Mouse (Mus musculus) forebrain, embryonic 14.5 days (tissue): ENCODE measurements around the gene Dnah8. TPM values are rescaled to one million over a fixed set of nuclear protein-coding genes. Genes with fewer than 3 reads are reported as not detected.
A peak's percentile ranks its signal among the peaks of the same experiment; 100 is the strongest.
"Not testable (repeated sequence)": the region's sequence is repeated elsewhere in the genome, so short reads cannot be mapped to it uniquely, and the experiment has no call there.

Experiments used
- ATAC-seq: fragments of 200-750 bp; cut with Nextera tagmentation; 2 replicates; pipeline ENCODE4 v1.8.0; 2017; ENCODE audit warnings: mild to moderate bottlenecking, moderate library complexity
- DNase-seq: peaks from one replicate; pipeline ENCODE4 v3.0.0-alpha.2; 2015; ENCODE audit warnings: low spot score
- H3K27ac ChIP-seq: fragments of 300-500 bp; sonication (generic); 2 replicates; pipeline ENCODE4 v1.5.1; 2014; ENCODE audit warnings: low read depth, mild to moderate bottlenecking, control low read depth, low read length, moderate library complexity
- H3K27me3 ChIP-seq: fragments of 300-500 bp; sonication (generic); replicated peaks from 2 replicates; pipeline ENCODE4 v1.6.1; 2014; ENCODE audit warnings: low read length, control low read depth, mixed read lengths; ENCODE audit not compliant: control insufficient read depth, insufficient read depth
- H3K36me3 ChIP-seq: fragments of 300-500 bp; sonication (generic); 2 replicates; pipeline ENCODE4 v1.6.1; 2014; ENCODE audit warnings: low read length, control low read depth; ENCODE audit not compliant: control insufficient read depth, insufficient read depth
- H3K4me1 ChIP-seq: fragments of 300-500 bp; sonication (generic); 2 replicates; pipeline ENCODE4 v1.6.1; 2014; ENCODE audit warnings: antibody characterized with exemption, low read length, control low read depth; ENCODE audit not compliant: control insufficient read depth, insufficient read depth
- H3K4me2 ChIP-seq: fragments of 300-500 bp; sonication (generic); 2 replicates; pipeline ENCODE4 v1.6.1; 2014; ENCODE audit warnings: mild to moderate bottlenecking, control low read depth, low read length
- H3K4me3 ChIP-seq: fragments of 300-500 bp; sonication (generic); 2 replicates; pipeline ENCODE4 v1.5.1; 2014; ENCODE audit warnings: low read depth, low read length, control low read depth
- H3K9ac ChIP-seq: fragments of 300-500 bp; sonication (generic); 2 replicates; pipeline ENCODE4 v1.6.1; 2014; ENCODE audit warnings: mild to moderate bottlenecking, low read length, control low read depth, moderate library complexity
- H3K9me3 ChIP-seq: fragments of 300-500 bp; sonication (generic); replicated peaks from 2 replicates; pipeline ENCODE4 v1.6.1; 2016; ENCODE audit warnings: low read length, control low read depth, mixed read lengths; ENCODE audit not compliant: control insufficient read depth
- WGBS: fragments of 180-500 bp; shearing (Covaris S2); extraction: QIAGEN DNeasy Blood & Tissue Kit; methylation state at CpG from one replicate; pipeline ENCODE4 v1.1.7; 2014; 5-methylcytosine and 5-hydroxymethylcytosine counted together
- polyA plus RNA-seq: library from polyadenylated mRNA; unstranded; fragments of >200 nt; fragmentation: Nextera tagmentation; extraction: Ambion mirVana; gene quantifications from 2 replicates; pipeline ENCODE4 v1.2.1, GENCODE M21; 2014

Gene Dnah8
- polyA plus RNA-seq, 1 experiment from 2014 or later = 1.9 TPM

- DNase-seq (peak; percentile 98), ATAC-seq (peak; percentile 100)
- H3K4me3 ChIP-seq = peak overlapping the region; percentile 65
- H3K4me1 ChIP-seq = peaks cover 20% of the 10 kb centered on the region
- peak overlapping the region; percentile 70 for H3K4me2 ChIP-seq
- no peaks in the 10 kb centered on the region for H3K36me3 ChIP-seq
- peak overlapping the region; percentile 79 for H3K9ac ChIP-seq
- peak overlapping the region; percentile 52; the same call in 1 of the 2 replicates for H3K27ac ChIP-seq
- WGBS = under 1% methylated on average over 33 of the region's 34 CpGs
- H3K9me3 ChIP-seq = no peaks in the 10 kb centered on the region
- H3K27me3 ChIP-seq = no peaks in the 10 kb centered on the region
Observed at GRCm38 (mm10) chr17:30612075-30612859, 11.9 kb upstream of the Dnah8 start.

- no peaks in the 10 kb centered on the region for H3K9me3 ChIP-seq
- no peaks in the 10 kb centered on the region for H3K36me3 ChIP-seq
- peaks cover 9% of the 10 kb centered on the region for H3K4me1 ChIP-seq
- no peak overlapping the region for H3K4me3 ChIP-seq
- H3K4me2 ChIP-seq = no peak overlapping the region
- H3K9ac ChIP-seq = no peak overlapping the region
- ATAC-seq = no peak
- H3K27me3 ChIP-seq = no peaks in the 10 kb centered on the region
- DNase-seq = no peak
- H3K27ac ChIP-seq = no peak overlapping the region
Observed at GRCm38 (mm10) chr17:30613350-30613749, 10.8 kb upstream of the Dnah8 start.

GRCm38 (mm10) chr17:30616203-30616602 lies 8.0 kb upstream of the Dnah8 start:
- Histone ChIP-seq H3K36me3 (no peaks in the 10 kb centered on the region), H3K4me1 (peaks cover 8% of the 10 kb centered on the region), H3K9ac (no peak overlapping the region), H3K4me2 (no peak overlapping the region), H3K27ac (no peak overlapping the region), H3K4me3 (no peak overlapping the region), H3K27me3 (no peaks in the 10 kb centered on the region), H3K9me3 (no peaks in the 10 kb centered on the region)
- no peak for DNase-seq
- 87% methylated on average over 5 of the region's 5 CpGs for WGBS
- ATAC-seq = no peak

GRCm38 (mm10) chr17:30618136-30618891 lies 5.8 kb upstream of the Dnah8 start:
- Histone ChIP-seq H3K9ac (no peak overlapping the region), H3K27ac (no peak overlapping the region), H3K4me2 (no peak overlapping the region), H3K4me3 (no peak overlapping the region), H3K27me3 (no peaks in the 10 kb centered on the region), H3K9me3 (no peaks in the 10 kb centered on the region), H3K4me1 (no peaks in the 10 kb centered on the region), H3K36me3 (no peaks in the 10 kb centered on the region)
- ATAC-seq = no peak
- no peak for DNase-seq
- 85% methylated on average over 3 of the region's 3 CpGs for WGBS

GRCm38 (mm10) chr17:30619153-30619552 lies 5.0 kb upstream of the Dnah8 start:
- Histone ChIP-seq H3K36me3 (no peaks in the 10 kb centered on the region), H3K27me3 (no peaks in the 10 kb centered on the region), H3K9me3 (no peaks in the 10 kb centered on the region), H3K4me3 (no peak overlapping the region), H3K9ac (no peak overlapping the region), H3K4me1 (no peaks in the 10 kb centered on the region), H3K4me2 (no peak overlapping the region), H3K27ac (no peak overlapping the region)
- no peak for DNase-seq
- WGBS = 23% methylated on average over 2 of the region's 2 CpGs
- no peak for ATAC-seq

GRCm38 (mm10) chr17:30620548-30620947 lies 3.6 kb upstream of the Dnah8 start:
- no peaks in the 10 kb centered on the region for H3K27me3 ChIP-seq
- H3K9ac ChIP-seq = no peak overlapping the region
- H3K27ac ChIP-seq = no peak overlapping the region
- ATAC-seq = no peak
- no peaks in the 10 kb centered on the region for H3K36me3 ChIP-seq
- H3K4me2 ChIP-seq = no peak overlapping the region
- no peaks in the 10 kb centered on the region for H3K9me3 ChIP-seq
- DNase-seq = no peak
- H3K4me3 ChIP-seq = no peak overlapping the region
- 73% methylated on average over 2 of the region's 2 CpGs for WGBS
- H3K4me1 ChIP-seq = no peaks in the 10 kb centered on the region

GRCm38 (mm10) chr17:30621450-30621849 lies 2.7 kb upstream of the Dnah8 start:
- H3K9ac ChIP-seq = no peak overlapping the region
- no peak for ATAC-seq
- H3K27me3 ChIP-seq = no peaks in the 10 kb centered on the region
- H3K9me3 ChIP-seq = no peaks in the 10 kb centered on the region
- 69% methylated on average over 4 of the region's 4 CpGs for WGBS
- no peaks in the 10 kb centered on the region for H3K36me3 ChIP-seq
- no peak for DNase-seq
- H3K4me3 ChIP-seq = no peak overlapping the region
- H3K27ac ChIP-seq = no peak overlapping the region
- H3K4me2 ChIP-seq = no peak overlapping the region
- H3K4me1 ChIP-seq = no peaks in the 10 kb centered on the region

- Histone ChIP-seq H3K9ac (no peak overlapping the region), H3K9me3 (no peaks in the 10 kb centered on the region), H3K36me3 (no peaks in the 10 kb centered on the region), H3K27ac (no peak overlapping the region), H3K4me1 (no peaks in the 10 kb centered on the region), H3K4me2 (no peak overlapping the region), H3K4me3 (no peak overlapping the region), H3K27me3 (no peaks in the 10 kb centered on the region)
- no peak for DNase-seq
- 82% methylated on average over 3 of the region's 3 CpGs for WGBS
- ATAC-seq = no peak
Observed at GRCm38 (mm10) chr17:30623200-30623599, 954 bp upstream of the Dnah8 start.

GRCm38 (mm10) chr17:30626719-30627118 lies 2.6 kb downstream of the Dnah8 start, which contains the start of gene Glo1:
Gene Glo1 (minus strand): TSS chr17:30626871.
- H3K9ac ChIP-seq, H3K9me3 ChIP-seq, ATAC-seq, H3K4me2 ChIP-seq, H3K27ac ChIP-seq, H3K4me3 ChIP-seq, H3K4me1 ChIP-seq, H3K36me3 ChIP-seq, H3K27me3 ChIP-seq, DNase-seq: not testable (repeated sequence)
- WGBS = no CpG with 5 or more reads among the region's 20 CpGs
